Mouse (Mus musculus): Measurements from ENCODE around the gene Dph1.

DNA sequence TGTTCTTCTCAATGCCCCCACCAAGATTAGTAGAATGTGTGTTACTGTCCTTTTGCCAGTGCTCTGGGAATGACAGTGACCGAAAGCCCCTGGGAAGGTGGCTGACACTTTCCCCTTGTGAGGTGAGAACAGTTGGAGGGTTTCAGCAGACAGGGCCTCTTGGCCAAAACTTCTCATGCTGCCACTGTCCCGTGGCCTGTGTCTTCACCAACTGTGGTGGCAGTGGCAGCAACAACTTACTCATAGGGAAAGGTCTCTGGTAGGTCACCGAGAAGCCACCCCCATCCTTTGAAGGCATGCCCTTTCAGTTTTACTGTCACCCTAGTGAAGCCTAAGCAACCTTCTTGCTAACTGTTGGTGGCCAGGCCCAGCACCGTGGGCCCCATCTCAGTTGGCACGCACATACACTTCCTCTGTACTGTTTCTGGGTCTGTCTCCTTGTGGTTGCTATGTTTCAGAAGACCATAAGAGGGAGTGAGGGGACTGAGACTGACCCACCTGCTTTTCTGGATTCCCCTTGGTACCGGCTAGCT lies 36.9 kb downstream of the Dph1 start:
- TF ChIP-seq CTCF (IDR thresholded peaks at IDR 0.05; ENCODE audit: low read depth, low read length), result no peak
- no peak for TF ChIP-seq TAL1 (conservative IDR thresholded peaks at IDR 0.05; ENCODE audit: low read depth, low read length)
